Mouse (Mus musculus): ENCODE results near the gene Hecw2.
A peak's percentile ranks its signal among the peaks of the same experiment; 100 is the strongest.

DNA sequence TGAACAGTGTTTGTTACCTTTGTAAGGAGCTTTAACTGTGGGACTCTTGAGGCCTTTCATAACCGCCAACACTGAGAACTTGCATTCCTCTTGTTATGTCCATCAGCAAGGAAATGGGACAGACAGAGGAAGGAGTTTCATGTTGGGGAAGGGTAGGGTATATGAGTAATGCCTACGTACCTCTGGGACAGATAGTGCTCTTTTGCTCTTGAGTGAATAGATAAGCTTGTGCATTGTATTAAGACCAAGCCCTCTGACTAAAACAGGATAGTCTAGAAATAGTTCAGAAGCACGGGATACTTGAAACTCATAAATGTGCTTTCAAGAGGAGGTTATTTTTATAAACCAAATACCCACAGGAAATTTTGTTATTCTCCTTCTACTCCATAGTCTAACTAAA is 191.7 kb downstream of the Hecw2 start:
- TF ChIP-seq EP300 (IDR thresholded peaks at IDR 0.05) (0 out of 2 replicates have a peak, but pooled peaks have one; percentile 44), CTCF (IDR thresholded peaks at IDR 0.05) (no peak)
